Mouse (Mus musculus) MEL (cell line): ENCODE data around the gene Ncapd2.

Source experiments
- CTCF ChIP-seq, 3 experiments: IDR thresholded peaks in 2 of 3; conservative IDR thresholded peaks in 1 of 3; 2 replicates each; pipeline ENCODE4 v1.5.1; 2011 to 2012; ENCODE audit warnings: low read length in 3 of 3, low read depth in 2 of 3, mild to moderate bottlenecking in 2 of 3, improper control_type of control experiment in 1 of 3, inconsistent platforms in 1 of 3, mixed read lengths in 1 of 3, moderate library complexity in 1 of 3; ENCODE audit not compliant: control insufficient read depth in 1 of 3, insufficient read depth in 1 of 3, poor library complexity in 1 of 3, severe bottlenecking in 1 of 3
- POLR2A ChIP-seq, 2 experiments: IDR thresholded peaks; 2 replicates each; pipeline ENCODE4 v1.6.1; 2011 to 2012; ENCODE audit warnings: low read length in 2 of 2, mild to moderate bottlenecking in 2 of 2, control low read depth in 1 of 2, improper control_type of control experiment in 1 of 2, low read depth in 1 of 2, moderate library complexity in 1 of 2; ENCODE audit not compliant: control insufficient read depth in 1 of 2, insufficient read depth in 1 of 2, poor library complexity in 1 of 2
- POLR2AphosphoS2 ChIP-seq: IDR thresholded peaks from 2 replicates; pipeline ENCODE4 v1.6.1; 2011; ENCODE audit warnings: low read length, improper control_type of control experiment
- ZC3H11A ChIP-seq: IDR thresholded peaks from 2 replicates; pipeline ENCODE4 v1.6.1; 2012; ENCODE audit warnings: low read depth, mild to moderate bottlenecking, inconsistent platforms, low read length, improper control_type of control experiment

DNA sequence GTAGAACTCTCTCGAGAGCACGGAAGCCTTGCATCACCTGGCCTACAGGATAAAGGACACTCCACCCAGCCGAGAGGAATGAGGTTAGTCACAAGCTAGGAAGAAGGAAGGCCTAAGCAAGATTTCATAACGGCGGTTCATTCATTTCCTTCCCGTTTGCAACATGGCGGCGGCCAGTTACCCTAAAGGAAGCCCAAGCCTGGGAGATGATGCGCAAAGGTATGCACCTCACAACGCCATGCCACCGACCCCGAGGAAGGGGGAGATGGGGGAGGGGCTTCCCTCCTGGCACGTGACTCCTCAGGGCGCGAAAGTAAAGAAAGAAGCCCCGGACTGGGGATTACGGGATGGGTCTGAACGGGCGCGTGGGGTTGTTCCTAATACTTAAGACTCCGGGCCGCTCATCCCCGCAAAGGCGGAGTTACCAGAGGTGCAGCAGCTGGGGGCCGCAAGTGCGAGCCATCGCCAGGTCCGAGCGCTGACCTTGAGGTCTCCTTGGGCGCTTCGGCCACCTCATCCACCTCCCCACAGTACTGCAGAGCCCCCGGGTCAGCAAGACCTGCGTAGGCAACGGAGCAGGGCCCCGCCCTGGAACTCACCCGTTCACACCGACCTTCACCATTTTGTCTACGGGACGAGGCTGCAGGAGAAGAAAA lies 26.7 kb downstream of the Ncapd2 start:
- TF ChIP-seq ZC3H11A = no peak
- TF ChIP-seq POLR2A (IDR thresholded peaks at IDR 0.05; ENCODE audit: control insufficient read depth in 1 of 2, insufficient read depth in 1 of 2, low read depth in 1 of 2, low read length in 2 of 2, poor library complexity in 1 of 2) = peak in 1 of 2 experiments; percentile 19; a peak in 2 of 4 replicates
- no peak for TF ChIP-seq CTCF (IDR thresholded peaks at IDR 0.05 in 2 of 3, conservative IDR thresholded peaks at IDR 0.05 in 1 of 3; ENCODE audit: control insufficient read depth in 1 of 3, insufficient read depth in 1 of 3, low read depth in 2 of 3, low read length in 3 of 3, poor library complexity in 1 of 3, severe bottlenecking in 1 of 3)
- TF ChIP-seq POLR2AphosphoS2 = no peak
